Mouse (Mus musculus) heart, embryonic 10.5 days (tissue): ENCODE data around the gene Nrbf2. TPM values are rescaled to one million over a fixed set of nuclear protein-coding genes. Genes with fewer than 3 reads are reported as not detected.
A peak's percentile ranks its signal among the peaks of the same experiment; 100 is the strongest.

Experiments used
- DNase-seq: peaks from one replicate; pipeline ENCODE4 v3.0.0-alpha.2; 2017; ENCODE audit warnings: low spot score
- H3K27ac ChIP-seq: fragments of 300-500 bp; sonication (generic); 2 replicates; pipeline ENCODE4 v1.5.1; 2016; ENCODE audit warnings: mild to moderate bottlenecking
- H3K27me3 ChIP-seq: fragments of 300-500 bp; sonication (generic); 2 replicates; pipeline ENCODE4 v1.6.1; 2016; ENCODE audit warnings: mild to moderate bottlenecking; ENCODE audit not compliant: poor library complexity, insufficient read depth, severe bottlenecking
- H3K36me3 ChIP-seq: fragments of 300-500 bp; sonication (generic); 2 replicates; pipeline ENCODE4 v1.6.1; 2016; ENCODE audit warnings: mild to moderate bottlenecking, moderate library complexity
- H3K4me1 ChIP-seq: fragments of 300-500 bp; sonication (generic); 2 replicates; pipeline ENCODE4 v1.6.1; 2016; ENCODE audit warnings: mild to moderate bottlenecking
- H3K4me3 ChIP-seq: fragments of 300-500 bp; sonication (generic); 2 replicates; pipeline ENCODE4 v1.5.1; 2016; ENCODE audit warnings: mild to moderate bottlenecking, moderate library complexity
- H3K9me3 ChIP-seq: fragments of 300-500 bp; sonication (generic); 2 replicates; pipeline ENCODE4 v1.6.1; 2016; ENCODE audit warnings: mild to moderate bottlenecking, moderate library complexity
- WGBS: fragments of 180-500 bp; shearing (Covaris S2); methylation state at CpG from one replicate; pipeline ENCODE4 v1.1.7; 2016; 5-methylcytosine and 5-hydroxymethylcytosine counted together
- polyA plus RNA-seq: library from polyadenylated mRNA; unstranded; fragments of >200 nt; fragmentation: Nextera tagmentation; extraction: Ambion mirVana; gene quantifications from 2 replicates; pipeline ENCODE4 v1.2.1, GENCODE M21; 2016

Gene Nrbf2
- polyA plus RNA-seq, 1 experiment from 2014 or later = 35.6 TPM

DNA sequence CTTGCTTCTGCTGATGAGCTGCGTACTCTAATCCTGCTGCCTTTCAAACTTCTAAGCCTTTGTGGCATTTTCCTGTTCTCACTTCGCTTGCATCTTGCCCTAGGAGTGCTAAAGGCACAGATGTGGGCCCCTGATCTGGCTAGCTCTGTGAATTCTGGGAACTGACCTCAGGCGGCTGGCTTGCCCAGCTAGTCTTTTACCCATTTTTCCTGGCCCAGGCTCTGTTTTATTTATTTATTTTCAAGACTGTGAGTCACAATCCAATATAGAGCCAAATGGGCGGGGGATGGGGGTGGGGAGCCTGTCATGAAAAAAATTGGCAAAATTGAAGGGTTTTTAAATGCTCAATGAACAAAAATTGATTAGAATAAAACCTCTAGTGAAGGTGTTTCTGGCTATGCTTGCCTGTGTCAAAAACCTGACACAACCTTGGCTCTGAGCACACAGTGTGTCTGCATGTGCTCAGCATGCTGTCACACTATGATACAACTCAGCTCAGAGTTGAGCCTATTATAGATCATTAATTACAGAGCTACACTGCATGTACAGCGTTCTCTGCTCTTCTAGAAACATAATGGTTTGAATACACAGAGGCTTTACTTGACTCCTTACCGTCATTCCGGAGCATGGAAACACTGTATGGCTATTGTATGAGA, 24.5 kb upstream of the Nrbf2 start:
- H3K27me3 ChIP-seq = no peaks in the 10 kb centered on the region
- H3K27ac ChIP-seq = no peak overlapping the region
- no peaks in the 10 kb centered on the region for H3K36me3 ChIP-seq
- no peaks in the 10 kb centered on the region for H3K4me1 ChIP-seq
- no peak for DNase-seq
- no peaks in the 10 kb centered on the region for H3K9me3 ChIP-seq
- WGBS = 76% methylated on average over 7 of the region's 7 CpGs
- H3K4me3 ChIP-seq = no peak overlapping the region

DNA sequence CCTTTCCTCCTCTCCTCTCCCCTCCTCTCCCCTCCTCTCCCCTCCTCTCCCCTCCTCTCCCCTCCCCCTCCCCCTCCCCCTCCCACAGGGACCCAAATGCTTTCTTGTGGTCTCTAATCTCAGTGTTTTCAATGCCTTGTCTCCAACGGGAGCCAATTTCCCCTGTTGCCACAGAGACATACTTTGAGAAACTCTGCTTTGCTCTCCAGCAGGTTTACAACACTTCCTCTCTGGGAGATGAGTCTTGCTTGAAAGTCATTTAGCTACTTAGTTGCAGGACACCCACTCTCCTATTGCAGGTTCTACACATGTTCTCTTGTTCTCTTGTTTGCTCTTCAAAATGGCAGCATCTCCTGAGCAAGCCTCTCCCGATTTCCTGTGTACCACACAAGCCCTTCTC, 17.2 kb upstream of the Nrbf2 start:
- no peaks in the 10 kb centered on the region for H3K27me3 ChIP-seq
- H3K36me3 ChIP-seq = no peaks in the 10 kb centered on the region
- H3K9me3 ChIP-seq = no peaks in the 10 kb centered on the region
- no peak overlapping the region for H3K4me3 ChIP-seq
- no peak for DNase-seq
- 45% methylated on average over 2 of the region's 2 CpGs for WGBS
- H3K27ac ChIP-seq = no peak overlapping the region
- no peaks in the 10 kb centered on the region for H3K4me1 ChIP-seq

DNA sequence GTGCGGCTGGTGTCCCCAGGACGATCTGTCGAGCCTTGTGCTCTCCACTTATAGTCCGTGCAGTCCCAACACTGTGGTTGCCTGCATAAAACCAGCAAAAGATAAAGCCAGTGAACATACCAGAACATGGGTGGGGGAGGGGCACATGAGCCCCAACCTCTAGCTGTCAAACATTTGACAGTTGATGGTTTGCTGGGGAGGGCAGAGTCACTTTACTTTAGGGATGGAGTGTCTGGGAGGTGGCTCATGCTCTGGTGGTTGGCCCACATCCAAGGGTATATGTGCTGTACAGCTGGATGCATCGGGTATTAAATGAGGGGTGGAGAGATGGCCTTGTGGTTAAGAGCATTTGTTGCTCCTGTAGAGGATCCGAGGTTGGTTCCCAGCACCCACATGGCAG, 15.9 kb upstream of the Nrbf2 start:
- Histone ChIP-seq H3K9me3 (no peaks in the 10 kb centered on the region), H3K27ac (no peak overlapping the region), H3K4me3 (no peak overlapping the region), H3K27me3 (no peaks in the 10 kb centered on the region), H3K36me3 (no peaks in the 10 kb centered on the region), H3K4me1 (no peaks in the 10 kb centered on the region)
- 88% methylated on average over 6 of the region's 6 CpGs for WGBS
- no peak for DNase-seq

DNA sequence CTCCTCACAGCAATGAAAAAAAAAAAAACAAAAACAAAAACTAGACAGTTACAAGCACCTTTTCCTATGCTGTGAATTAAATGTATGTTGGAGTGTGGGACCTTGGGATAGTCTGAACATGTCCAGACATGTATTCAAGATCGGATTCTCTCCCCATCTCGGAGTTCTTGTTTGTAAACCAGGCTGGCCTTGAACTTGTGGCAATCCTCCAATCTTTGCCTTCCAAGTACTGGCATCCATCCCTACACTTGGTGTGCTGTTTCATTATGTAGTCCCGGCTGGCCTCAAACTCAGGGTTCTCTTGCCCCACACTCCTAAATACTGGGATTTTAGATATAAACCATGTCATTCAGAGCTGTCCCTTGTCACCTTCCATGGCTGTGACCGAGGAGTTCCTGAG, 14.2 kb upstream of the Nrbf2 start:
- no peak for DNase-seq
- 77% methylated on average over 4 of the region's 4 CpGs for WGBS
- H3K27me3 ChIP-seq = no peaks in the 10 kb centered on the region

DNA sequence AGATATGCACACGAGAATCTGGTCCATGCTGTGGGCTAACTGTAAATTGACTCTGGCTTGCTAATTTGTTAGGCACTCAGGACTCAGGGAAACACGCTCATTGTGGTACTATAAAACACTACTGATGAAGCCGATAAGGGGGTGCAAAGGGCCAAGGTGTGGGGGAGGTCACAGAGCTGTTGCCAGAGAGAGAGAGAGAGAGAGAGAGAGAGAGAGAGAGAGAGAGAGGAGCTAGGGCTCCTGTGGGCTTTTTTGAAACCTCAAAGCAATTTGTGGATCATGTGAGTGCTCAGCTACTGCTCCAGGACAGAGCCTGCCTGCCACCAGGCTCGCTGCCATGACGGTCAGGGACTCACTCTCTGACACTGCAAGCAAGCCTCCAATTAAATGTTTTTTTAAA, 13.8 kb upstream of the Nrbf2 start:
- no peak for DNase-seq
- H3K9me3 ChIP-seq = no peaks in the 10 kb centered on the region
- H3K4me3 ChIP-seq = no peak overlapping the region
- 62% methylated on average over 5 of the region's 5 CpGs for WGBS
- no peaks in the 10 kb centered on the region for H3K36me3 ChIP-seq
- no peaks in the 10 kb centered on the region for H3K4me1 ChIP-seq
- H3K27me3 ChIP-seq = no peaks in the 10 kb centered on the region
- no peak overlapping the region for H3K27ac ChIP-seq

More for the DNA sequence above, 14.2 kb upstream of the Nrbf2 start:
- H3K27ac ChIP-seq = no peak overlapping the region
- H3K4me3 ChIP-seq = no peak overlapping the region
- H3K36me3 ChIP-seq = no peaks in the 10 kb centered on the region
- no peaks in the 10 kb centered on the region for H3K4me1 ChIP-seq
- no peaks in the 10 kb centered on the region for H3K9me3 ChIP-seq

DNA sequence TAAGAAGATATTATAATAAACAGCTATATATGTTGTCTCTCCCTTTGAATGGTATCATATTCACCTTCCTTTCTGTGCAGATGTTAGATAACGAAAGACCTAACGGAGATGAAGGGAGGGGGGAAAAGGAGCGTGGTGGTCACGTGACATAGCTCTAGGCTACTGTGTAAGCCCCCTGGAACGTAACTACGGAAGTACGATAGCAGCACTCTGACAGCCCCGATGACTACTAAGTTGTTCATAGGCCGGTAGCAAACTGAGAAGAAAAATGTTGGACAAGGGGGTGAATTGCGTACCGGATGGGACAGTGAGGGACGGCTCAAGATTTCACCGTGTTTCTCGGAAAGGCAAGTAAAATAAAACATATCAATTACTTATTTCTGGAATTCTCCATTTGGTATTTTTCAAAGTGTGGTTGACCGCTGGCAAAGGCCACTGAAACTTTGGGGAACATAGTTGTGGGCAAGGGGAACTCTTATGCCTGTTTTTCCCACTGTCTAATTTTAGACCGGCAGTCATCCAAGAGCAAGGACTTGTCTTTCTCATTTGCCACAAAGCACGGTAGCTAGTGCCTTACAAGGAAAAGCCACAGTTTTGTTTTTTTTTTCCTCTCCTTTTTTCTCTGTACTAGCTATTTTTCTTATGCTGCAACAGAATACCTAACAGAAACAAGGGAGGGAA, 12.2 kb upstream of the Nrbf2 start:
- DNase-seq = no peak
- Histone ChIP-seq H3K9me3 (no peaks in the 10 kb centered on the region), H3K36me3 (no peaks in the 10 kb centered on the region), H3K4me3 (no peak overlapping the region), H3K27me3 (no peaks in the 10 kb centered on the region), H3K27ac (no peak overlapping the region), H3K4me1 (no peaks in the 10 kb centered on the region)
- 85% methylated on average over 17 of the region's 17 CpGs for WGBS

DNA sequence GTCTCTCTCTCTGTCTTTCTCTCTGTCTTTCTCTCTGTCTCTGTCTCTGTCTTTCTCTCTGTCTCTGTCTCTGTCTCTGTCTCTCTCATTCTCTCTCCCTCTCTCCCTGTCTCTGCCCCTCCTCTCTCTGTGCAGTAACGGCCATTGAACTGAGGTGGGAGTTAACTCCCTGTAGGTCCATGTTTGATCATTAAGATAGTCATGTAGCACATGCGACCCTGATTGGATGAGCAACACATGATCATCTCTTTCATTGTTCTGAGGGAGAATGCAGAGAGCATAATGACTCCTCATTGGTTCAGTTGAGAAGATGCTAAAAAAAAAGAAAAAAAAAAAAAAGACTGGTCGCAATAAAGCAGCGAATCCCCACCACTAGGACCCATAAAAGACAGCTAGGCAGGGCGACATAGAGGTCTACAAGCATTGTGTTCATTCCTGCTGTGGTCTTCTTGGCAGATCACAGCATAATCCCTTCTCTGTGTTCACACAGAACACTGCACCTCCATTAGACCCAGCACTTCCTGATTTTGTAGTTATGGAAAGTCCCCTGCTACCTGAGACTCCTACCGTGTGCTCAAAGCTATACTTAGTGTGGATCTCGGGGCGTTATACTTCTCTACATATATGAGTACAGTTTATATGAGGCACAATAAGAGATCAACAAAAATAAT, 11.5 kb upstream of the Nrbf2 start:
- Histone ChIP-seq H3K4me1 (no peaks in the 10 kb centered on the region), H3K27me3 (no peaks in the 10 kb centered on the region), H3K27ac (no peak overlapping the region), H3K4me3 (no peak overlapping the region), H3K9me3 (no peaks in the 10 kb centered on the region), H3K36me3 (no peaks in the 10 kb centered on the region)
- 83% methylated on average over 8 of the region's 8 CpGs for WGBS
- no peak for DNase-seq

DNA sequence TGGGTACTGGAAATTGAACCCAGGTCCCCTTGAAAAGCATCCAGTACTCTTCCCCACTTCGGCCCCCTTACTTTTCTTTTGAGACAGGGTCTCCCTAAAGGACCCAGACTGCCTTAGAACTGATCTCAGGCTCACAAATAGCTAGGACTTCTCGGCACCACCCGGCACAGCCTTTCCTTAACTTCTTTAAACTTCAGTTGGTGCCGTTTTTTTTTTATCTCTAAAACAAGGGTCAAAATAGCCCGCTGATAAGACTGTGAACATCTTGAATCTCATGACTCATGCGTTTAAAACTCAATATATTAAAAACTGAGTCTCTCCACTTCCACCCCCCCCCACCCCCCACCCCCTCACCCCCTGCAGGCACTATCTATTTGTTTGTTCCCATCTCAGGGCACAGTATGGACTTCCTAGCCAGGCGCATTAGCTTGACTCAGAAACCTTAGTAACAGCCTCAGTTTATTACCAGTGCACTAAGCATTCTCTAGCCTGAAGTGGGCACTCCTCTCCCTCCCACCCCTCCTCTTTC, 10.9 kb upstream of the Nrbf2 start:
- no peaks in the 10 kb centered on the region for H3K27me3 ChIP-seq
- H3K27ac ChIP-seq = no peak overlapping the region
- no peaks in the 10 kb centered on the region for H3K9me3 ChIP-seq
- H3K4me3 ChIP-seq = no peak overlapping the region
- WGBS = 45% methylated on average over 7 of the region's 7 CpGs
- no peaks in the 10 kb centered on the region for H3K36me3 ChIP-seq
- no peaks in the 10 kb centered on the region for H3K4me1 ChIP-seq
- DNase-seq = no peak

DNA sequence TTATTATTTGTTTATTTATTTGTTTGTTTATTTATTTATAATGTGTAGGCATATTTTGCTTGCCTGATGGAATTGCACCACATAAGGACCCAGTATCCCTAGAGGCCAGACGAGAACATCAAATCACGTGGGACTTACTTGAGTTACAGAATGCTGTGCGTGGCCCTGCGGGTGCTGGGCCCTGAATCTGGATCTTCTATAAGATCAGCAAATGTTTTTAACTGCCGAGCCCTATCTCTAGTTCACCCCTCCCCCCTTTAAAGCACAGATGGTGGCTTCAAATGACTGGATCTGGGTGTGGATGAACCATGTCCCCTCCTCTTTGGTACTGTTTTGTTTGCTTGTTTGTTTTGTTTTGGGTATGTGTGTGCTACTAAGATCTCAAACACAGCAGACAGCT, 10.2 kb upstream of the Nrbf2 start:
- no peaks in the 10 kb centered on the region for H3K9me3 ChIP-seq
- no peak overlapping the region for H3K27ac ChIP-seq
- H3K27me3 ChIP-seq = no peaks in the 10 kb centered on the region
- H3K36me3 ChIP-seq = no peaks in the 10 kb centered on the region
- H3K4me3 ChIP-seq = no peak overlapping the region
- H3K4me1 ChIP-seq = 0 out of 2 replicates have a peak, but pooled peaks cover 5% of the 10 kb centered on the region
- no peak for DNase-seq
- WGBS = 58% methylated on average over 5 of the region's 5 CpGs

DNA sequence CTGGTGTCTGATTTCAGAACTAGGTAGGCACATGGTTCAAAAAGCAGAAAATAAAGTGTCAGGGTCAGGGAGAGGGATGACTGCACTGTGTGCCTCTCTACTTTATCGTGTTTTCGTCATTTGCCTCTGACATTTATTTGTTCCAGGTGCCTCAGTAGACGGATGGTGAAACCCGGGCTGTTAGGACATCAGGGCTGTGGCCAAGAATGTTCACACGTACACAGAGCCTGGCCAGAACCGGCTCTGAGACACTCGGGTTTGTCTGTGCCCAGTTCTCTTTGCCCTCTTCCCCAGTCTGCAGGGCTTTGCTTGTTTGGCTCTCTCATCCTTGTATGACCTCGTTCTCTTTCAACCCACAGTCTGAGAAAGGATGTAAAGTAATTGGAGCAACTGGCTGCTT, 6.0 kb upstream of the Nrbf2 start:
- no peak for DNase-seq
- Histone ChIP-seq H3K4me3 (no peak overlapping the region), H3K9me3 (no peaks in the 10 kb centered on the region), H3K27me3 (no peaks in the 10 kb centered on the region), H3K4me1 (0 out of 2 replicates have a peak, but pooled peaks cover 5% of the 10 kb centered on the region), H3K27ac (no peak overlapping the region), H3K36me3 (no peaks in the 10 kb centered on the region)
- WGBS = 45% methylated on average over 8 of the region's 8 CpGs

DNA sequence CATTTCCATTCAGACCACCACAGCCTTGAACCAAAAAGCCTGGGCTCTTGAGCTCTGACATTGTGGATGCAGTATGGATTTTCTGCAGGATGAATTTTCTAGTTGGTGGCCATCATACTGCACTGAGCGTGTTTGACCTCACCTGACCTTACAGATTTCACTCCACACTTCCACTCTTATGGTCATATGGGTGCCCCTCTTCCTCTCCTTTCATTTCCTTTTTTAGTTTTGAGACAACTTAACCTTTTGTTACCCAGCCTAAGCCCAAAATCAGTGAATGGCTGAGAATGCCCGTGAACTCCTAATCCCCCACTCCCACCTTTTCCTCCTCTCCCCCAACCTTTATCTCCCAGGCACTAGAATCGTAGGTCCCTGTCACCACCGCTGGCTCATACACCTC, 5.5 kb upstream of the Nrbf2 start:
- 43% methylated on average over 4 of the region's 4 CpGs for WGBS
- no peak overlapping the region for H3K4me3 ChIP-seq
- DNase-seq = no peak
- 0 out of 2 replicates have a peak, but pooled peaks cover 5% of the 10 kb centered on the region for H3K4me1 ChIP-seq
- H3K27ac ChIP-seq = no peak overlapping the region
- H3K27me3 ChIP-seq = no peaks in the 10 kb centered on the region
- no peaks in the 10 kb centered on the region for H3K36me3 ChIP-seq
- no peaks in the 10 kb centered on the region for H3K9me3 ChIP-seq

DNA sequence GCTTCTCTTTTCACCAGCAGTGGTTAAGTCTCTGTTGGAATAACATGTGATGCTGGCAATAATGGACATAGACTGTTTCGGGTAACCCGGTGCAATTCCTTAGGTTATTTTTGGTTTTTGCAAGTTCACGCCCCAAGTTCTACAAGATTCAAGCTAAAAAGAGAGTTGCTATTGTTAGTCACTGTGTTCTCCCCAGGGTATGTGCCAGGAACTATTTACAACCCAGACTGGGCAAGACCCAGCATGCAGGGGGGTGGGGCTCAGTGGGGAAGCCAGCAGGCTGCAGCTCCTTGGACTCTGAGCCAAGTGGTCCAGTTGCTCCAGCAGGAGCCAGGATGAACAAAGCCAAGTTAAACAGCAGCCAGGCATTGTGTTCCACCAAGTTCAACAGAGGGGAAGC, 2.8 kb upstream of the Nrbf2 start:
- H3K4me3 ChIP-seq = no peak overlapping the region
- DNase-seq = no peak
- H3K27me3 ChIP-seq = no peaks in the 10 kb centered on the region
- H3K36me3 ChIP-seq = no peaks in the 10 kb centered on the region
- peaks cover 21% of the 10 kb centered on the region for H3K4me1 ChIP-seq
- no peaks in the 10 kb centered on the region for H3K9me3 ChIP-seq
- WGBS = 75% methylated on average over 3 of the region's 3 CpGs
- H3K27ac ChIP-seq = no peak overlapping the region

DNA sequence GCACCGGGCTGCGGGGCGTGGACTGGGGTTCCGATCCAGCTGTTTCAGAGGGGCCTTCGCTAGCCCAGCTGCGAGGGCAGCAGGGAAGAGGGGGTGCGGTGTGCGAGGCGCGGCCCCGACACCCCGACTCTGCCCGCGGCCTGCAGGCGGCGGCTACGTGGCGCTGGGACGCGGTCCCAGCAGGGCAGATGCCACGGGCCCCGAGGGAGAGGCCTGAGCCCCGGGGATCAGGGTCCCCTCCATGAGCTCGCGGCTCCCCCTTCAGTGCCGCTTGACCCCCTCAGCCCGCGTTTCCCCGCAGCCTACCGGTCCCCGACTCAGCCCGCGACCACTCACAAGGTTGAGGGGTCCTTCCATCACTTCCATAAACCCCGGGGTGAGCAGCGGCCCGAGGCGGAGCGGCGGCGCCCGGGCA, 337 bp downstream of the Nrbf2 start:
- Histone ChIP-seq H3K36me3 (no peaks in the 10 kb centered on the region), H3K4me3 (peak overlapping the region; percentile 90), H3K4me1 (peaks cover 30% of the 10 kb centered on the region), H3K27me3 (no peaks in the 10 kb centered on the region), H3K27ac (peak overlapping the region; percentile 91), H3K9me3 (no peaks in the 10 kb centered on the region)
- WGBS = 0% methylated on average over 29 of the region's 41 CpGs
- DNase-seq = no peak
